Mouse (Mus musculus) CH12.LX (cell line): ENCODE results near the gene Dctn3. TPM values are rescaled to one million over a fixed set of nuclear protein-coding genes. Genes with fewer than 3 reads are reported as not detected.

Experiments used
- DNase-seq: peaks from one replicate; pipeline ENCODE4 v3.0.0-alpha.2; 2013; ENCODE audit errors: extremely low read depth
- H3K27ac ChIP-seq: 2 replicates; pipeline ENCODE4 v1.5.1; 2012; ENCODE audit warnings: low read depth, mild to moderate bottlenecking, control low read depth, moderate library complexity; ENCODE audit not compliant: insufficient read depth
- H3K27me3 ChIP-seq: replicated peaks from 2 replicates; pipeline ENCODE3; 2012; ENCODE audit warnings: inconsistent platforms
- H3K36me3 ChIP-seq, 2 experiments: replicated peaks in 1 of 2; 2 replicates each; pipeline versions ENCODE3 to v1.6.1; 2012; ENCODE audit warnings: inconsistent platforms in 1 of 2, low read length in 1 of 2, mild to moderate bottlenecking in 1 of 2, mixed read lengths in 1 of 2, moderate library complexity in 1 of 2; ENCODE audit not compliant: control insufficient read depth in 1 of 2, insufficient read depth in 1 of 2
- H3K4me1 ChIP-seq, 2 experiments: 2 replicates each; pipeline ENCODE4 v1.6.1; 2012; ENCODE audit warnings: inconsistent platforms in 1 of 2, moderate library complexity in 1 of 2; ENCODE audit not compliant: insufficient read depth in 2 of 2, control insufficient read depth in 1 of 2
- H3K4me2 ChIP-seq: 2 replicates; pipeline ENCODE4 v1.6.1; 2012; ENCODE audit warnings: low read depth, mild to moderate bottlenecking, control low read depth; ENCODE audit not compliant: poor library complexity, insufficient read depth, severe bottlenecking
- H3K4me3 ChIP-seq, 3 experiments: fragments of 150-350 bp in 1 of 3; sonication (generic) in 1 of 3; replicated peaks in 1 of 3; 2 replicates each; pipeline versions ENCODE3 to v1.5.1; 2011 to 2012; ENCODE audit warnings: low read depth in 2 of 3, low read length in 2 of 3, mild to moderate bottlenecking in 2 of 3, moderate library complexity in 2 of 3, control low read depth in 1 of 3, improper control_type of control experiment in 1 of 3, inconsistent platforms in 1 of 3, mixed read lengths in 1 of 3; ENCODE audit not compliant: poor library complexity in 1 of 3
- H3K79me2 ChIP-seq: replicated peaks from 2 replicates; pipeline ENCODE4 v1.6.1; 2012; ENCODE audit warnings: mild to moderate bottlenecking, moderate library complexity; ENCODE audit not compliant: control insufficient read depth, poor library complexity, insufficient read depth, severe bottlenecking; ENCODE audit errors: extremely low read depth
- H3K9ac ChIP-seq: 2 replicates; pipeline ENCODE4 v1.6.1; 2012; ENCODE audit warnings: low read depth, mild to moderate bottlenecking, control low read depth, moderate library complexity; ENCODE audit not compliant: insufficient read depth
- H3K9me3 ChIP-seq: replicated peaks from 2 replicates; pipeline ENCODE3; 2012; ENCODE audit warnings: low read length, inconsistent platforms, mixed read lengths
- EP300 ChIP-seq: IDR thresholded peaks from 2 replicates; pipeline ENCODE4 v1.6.1; 2011; ENCODE audit warnings: low read length, improper control_type of control experiment
- ETS1 ChIP-seq: conservative IDR thresholded peaks from 2 replicates; pipeline ENCODE4 v1.6.1; 2012; ENCODE audit warnings: low read depth, mild to moderate bottlenecking, inconsistent platforms, low read length, improper control_type of control experiment, moderate library complexity
- JUN ChIP-seq: IDR thresholded peaks from 2 replicates; pipeline ENCODE4 v1.6.1; 2011; ENCODE audit warnings: low read depth, mild to moderate bottlenecking, low read length, improper control_type of control experiment, moderate library complexity; ENCODE audit not compliant: insufficient read depth
- JUND ChIP-seq: conservative IDR thresholded peaks from 2 replicates; pipeline ENCODE4 v1.6.1; 2011; ENCODE audit warnings: low read depth, low read length, improper control_type of control experiment
- KAT2A ChIP-seq: IDR thresholded peaks from 2 replicates; pipeline ENCODE4 v1.6.1; 2012; ENCODE audit warnings: low read length, improper control_type of control experiment, inconsistent platforms; ENCODE audit not compliant: insufficient replicate concordance
- MAX ChIP-seq: IDR thresholded peaks from 2 replicates; pipeline ENCODE4 v1.6.1; 2011; ENCODE audit warnings: low read length, improper control_type of control experiment
- MAZ ChIP-seq: IDR thresholded peaks from 2 replicates; pipeline ENCODE4 v1.6.1; 2012; ENCODE audit warnings: low read depth, mild to moderate bottlenecking, inconsistent platforms, low read length, improper control_type of control experiment, moderate library complexity
- MEF2A ChIP-seq: IDR thresholded peaks from 2 replicates; pipeline ENCODE4 v1.6.1; 2014; ENCODE audit warnings: low read depth, mild to moderate bottlenecking, inconsistent platforms, low read length, improper control_type of control experiment, borderline replicate concordance
- MYC ChIP-seq: IDR thresholded peaks from 2 replicates; pipeline ENCODE4 v1.6.1; 2011; ENCODE audit warnings: low read depth, mild to moderate bottlenecking, improper control_type of control experiment, low read length
- NRF1 ChIP-seq: IDR thresholded peaks from 2 replicates; pipeline ENCODE4 v1.6.1; 2014; ENCODE audit warnings: low read depth, mild to moderate bottlenecking, inconsistent platforms, low read length, improper control_type of control experiment, moderate library complexity
- PAX5 ChIP-seq: IDR thresholded peaks from 2 replicates; pipeline ENCODE4 v1.6.1; 2012; ENCODE audit warnings: low read length, inconsistent platforms, mixed read lengths
- POLR2A ChIP-seq: IDR thresholded peaks from 2 replicates; pipeline ENCODE4 v1.6.1; 2011; ENCODE audit warnings: low read depth, mild to moderate bottlenecking, improper control_type of control experiment, low read length
- RAD21 ChIP-seq: IDR thresholded peaks from 2 replicates; pipeline ENCODE4 v1.6.1; 2011; ENCODE audit warnings: low read depth, mild to moderate bottlenecking, low read length, improper control_type of control experiment, moderate library complexity
- SIN3A ChIP-seq: IDR thresholded peaks from 2 replicates; pipeline ENCODE4 v1.6.1; 2012; ENCODE audit warnings: low read length, improper control_type of control experiment, inconsistent platforms
- SMC3 ChIP-seq: IDR thresholded peaks from 2 replicates; pipeline ENCODE4 v1.6.1; 2011; ENCODE audit warnings: low read depth, low read length, improper control_type of control experiment
- UBTF ChIP-seq: IDR thresholded peaks from 2 replicates; pipeline ENCODE4 v1.6.1; 2012; ENCODE audit warnings: low read depth, mild to moderate bottlenecking, inconsistent platforms, low read length, improper control_type of control experiment, moderate library complexity
- USF1 ChIP-seq: IDR thresholded peaks from 2 replicates; pipeline ENCODE4 v1.6.1; 2014; ENCODE audit warnings: low read depth, mild to moderate bottlenecking, inconsistent platforms, low read length, improper control_type of control experiment
- ZKSCAN1 ChIP-seq: IDR thresholded peaks from 2 replicates; pipeline ENCODE4 v1.6.1; 2012; ENCODE audit warnings: low read depth, inconsistent platforms, low read length, improper control_type of control experiment, borderline replicate concordance
- dilution Hi-C: fragments of 300-500 bp; cut with MboI; formaldehyde crosslinking; loops from 2 replicates; pipeline ENCODE4 v1.14.3; 2020; ENCODE audit warnings: low sequenced_read_pairs; ENCODE audit not compliant: extremely low pct_unique_long_range_greater_than_20kb, extremely low pct_ligation_motif_present
- in situ Hi-C: fragments of 300-500 bp; cut with MboI; formaldehyde crosslinking; loops from 3 replicates; pipeline ENCODE4 v1.14.3; 2019; ENCODE audit warnings: low sequenced_read_pairs, low pct_ligation_motif_present, low pct_unique_long_range_greater_than_20kb, mixed read lengths
- polyA plus RNA-seq: library from polyadenylated mRNA; unstranded; fragments of >175 nt; gene quantifications from 2 replicates; pipeline ENCODE4 v1.2.1, GENCODE M21; 2012; ENCODE audit warnings: low read depth; ENCODE audit not compliant: insufficient read length
- total RNA-seq, 2 experiments: library from RNA; depleted of rRNA; stranded (reverse); fragments of 300-350 nt in 1 of 2; fragments of >200 nt in 1 of 2; gene quantifications; 2 replicates each; pipeline ENCODE4 v1.2.3; 2012 to 2014

The Dctn3 gene
- total and polyA plus RNA-seq, 3 experiments, result 90.5 to 133 (median 112) TPM

DNA sequence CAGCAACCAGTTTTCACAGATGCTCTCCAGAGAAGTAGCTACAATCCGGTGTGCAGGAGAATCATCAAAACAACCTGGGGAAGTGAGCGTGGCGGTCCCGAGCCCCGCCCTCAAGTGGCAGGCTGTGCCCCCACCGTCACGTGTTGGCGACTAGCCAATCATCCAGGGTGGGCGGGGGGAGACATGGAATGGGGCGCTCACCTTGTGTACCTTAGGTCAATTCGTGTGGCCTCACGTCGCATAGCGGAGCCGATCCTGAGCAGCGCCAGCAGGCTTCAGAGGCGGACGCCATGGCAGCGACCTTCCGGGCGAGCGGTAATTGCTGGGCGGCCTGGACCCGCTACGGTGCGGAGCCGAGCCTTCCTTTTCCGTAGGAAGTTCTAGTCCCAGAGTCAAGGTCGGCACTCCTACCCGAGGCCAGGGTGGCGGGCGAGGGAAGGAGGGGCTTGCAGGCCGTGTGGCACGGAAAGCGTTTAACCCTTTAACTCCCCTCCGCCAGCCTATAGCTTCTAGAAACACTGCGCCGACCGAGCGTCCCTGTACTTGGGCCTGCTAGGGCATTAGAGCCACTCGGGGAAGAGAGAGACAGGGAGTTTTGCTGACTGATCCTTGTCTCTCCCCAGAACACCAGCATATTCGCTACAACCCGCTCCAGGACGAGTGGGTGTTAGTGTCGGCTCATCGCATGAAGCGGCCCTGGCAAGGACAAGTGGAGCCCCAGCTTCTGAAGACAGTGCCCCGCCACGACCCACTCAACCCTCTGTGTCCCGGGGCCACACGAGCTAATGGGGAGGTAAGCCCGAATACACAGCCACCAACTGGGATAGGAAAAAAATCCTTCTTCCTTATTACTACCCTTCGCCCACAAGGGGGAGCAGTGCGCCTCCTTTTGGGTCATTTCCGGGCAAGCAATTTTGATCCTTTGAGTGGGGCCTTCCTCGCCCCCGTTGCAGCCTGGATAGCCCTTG, 32.7 kb upstream of the Dctn3 start, which contains the start of gene Sigmar1 (continued):
- TF ChIP-seq JUND, result 0 out of 2 replicates have a peak, but pooled peaks have one; percentile 14

DNA sequence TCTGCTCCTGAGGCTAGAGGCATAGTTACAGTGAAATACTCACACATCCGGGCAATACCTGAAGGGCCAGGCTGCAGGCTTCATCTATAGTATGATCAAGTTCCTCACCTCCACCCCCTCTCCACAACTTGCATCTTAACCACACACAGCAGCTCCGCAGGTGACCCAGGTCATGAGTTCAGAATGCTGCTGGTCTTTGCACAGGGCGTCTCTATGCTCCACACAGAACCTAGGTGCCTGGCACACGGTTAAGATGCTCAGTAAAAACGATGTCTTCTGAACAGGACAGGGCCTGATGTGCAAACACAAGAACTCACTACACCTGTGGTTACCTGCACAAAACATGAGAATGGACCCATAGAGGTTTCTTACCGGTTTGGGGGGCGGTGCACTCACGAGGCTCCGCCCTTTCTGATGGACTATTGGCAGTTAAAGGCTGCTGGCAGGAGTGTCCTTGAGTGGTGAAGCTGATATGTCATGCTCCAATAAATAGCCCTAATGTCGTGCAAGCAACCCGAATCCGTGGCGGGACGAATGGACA, 31.9 kb upstream of the Dctn3 start, which contains the start of gene Galt:
Galt (plus strand) TSS at position 432 of the 541 bp plus-strand sequence.
- H3K4me2 ChIP-seq, result peak within 1 kb of the TSS; percentile 57
- H3K9me3 ChIP-seq, result no peaks in the 10 kb centered on the region
- H3K27ac ChIP-seq, result peak within 1 kb of the TSS; percentile 17; the same call in 1 of the 2 replicates
- peaks cover 6 to 32% of the 10 kb centered on the region in 2 experiments for H3K4me1 ChIP-seq
- dilution Hi-C loops, result no loop called here
- peaks cover 9% of the 10 kb centered on the region for H3K27me3 ChIP-seq
- H3K36me3 ChIP-seq, result peaks cover 13 to 34% of the 10 kb centered on the region in 2 experiments
- peak within 1 kb of the TSS; percentile 75 to 86 (median 85) for H3K4me3 ChIP-seq
- in situ Hi-C loops, result no loop called here
- TF ChIP-seq PAX5, result no peak
- TF ChIP-seq RAD21, result no peak
- TF ChIP-seq UBTF, result no peak
- no peak for TF ChIP-seq MYC
- TF ChIP-seq, all 38 proteins: peak for 0
- DNase-seq, result no peak
- H3K79me2 ChIP-seq, result no peaks in the 10 kb centered on the region
- H3K9ac ChIP-seq, result peak within 1 kb of the TSS; percentile 60

DNA sequence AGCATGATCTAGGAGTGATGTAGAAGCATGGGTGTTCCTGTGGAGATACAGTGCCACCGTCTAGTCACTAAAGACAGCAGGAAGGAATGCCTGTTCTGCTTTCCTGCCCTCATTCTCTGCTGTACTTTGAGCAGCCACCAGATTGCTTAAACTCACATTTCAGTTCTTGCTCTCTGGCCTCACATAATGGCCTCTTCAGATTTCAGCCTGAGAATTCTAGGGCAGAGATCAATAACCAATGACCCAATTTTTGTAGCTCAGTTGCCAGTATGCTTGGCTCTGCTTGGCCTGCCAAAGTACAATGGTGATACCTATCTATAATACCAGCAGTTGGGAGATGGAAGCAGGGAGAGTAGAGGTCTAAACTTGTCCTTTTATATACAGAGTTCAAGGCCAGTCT, 22.1 kb upstream of the Dctn3 start:
- H3K27me3 ChIP-seq, result peaks cover 36% of the 10 kb centered on the region
- no peaks in the 10 kb centered on the region for H3K36me3 ChIP-seq
- no peak overlapping the region for H3K4me3 ChIP-seq
- no peak overlapping the region for H3K9ac ChIP-seq
- no peak overlapping the region for H3K27ac ChIP-seq
- no peak for DNase-seq
- no peak for TF ChIP-seq MAZ
- no peak for TF ChIP-seq UBTF
- TF ChIP-seq SIN3A, result no peak
- no peak for TF ChIP-seq ZKSCAN1
- TF ChIP-seq POLR2A, result no peak
- no peak for TF ChIP-seq MAX
- no peak for TF ChIP-seq SMC3
- no peak for TF ChIP-seq MEF2A
- TF ChIP-seq ETS1, result no peak
- no peak for TF ChIP-seq JUN
- no peak for TF ChIP-seq NRF1
- no peak for TF ChIP-seq USF1
- no peak for TF ChIP-seq KAT2A
- no peak for TF ChIP-seq EP300
- in situ Hi-C loops (no loop called here), dilution Hi-C loops (no loop called here)
- peaks cover 0 to 6% of the 10 kb centered on the region in 2 experiments; a peak in 2 of 4 replicates for H3K4me1 ChIP-seq
- peaks cover 23% of the 10 kb centered on the region for H3K9me3 ChIP-seq
- H3K4me2 ChIP-seq, result no peak overlapping the region
- 0 out of 2 replicates have a peak, but pooled peaks cover 2% of the 10 kb centered on the region for H3K79me2 ChIP-seq
